Mouse (Mus musculus): ENCODE results near the gene Ivd. TPM values are rescaled to one million over a fixed set of nuclear protein-coding genes. Genes with fewer than 3 reads are reported as not detected.

The Ivd gene
- total and polyA plus RNA-seq, 3 experiments: 25.5 to 29.3 (median 27.6) TPM

DNA sequence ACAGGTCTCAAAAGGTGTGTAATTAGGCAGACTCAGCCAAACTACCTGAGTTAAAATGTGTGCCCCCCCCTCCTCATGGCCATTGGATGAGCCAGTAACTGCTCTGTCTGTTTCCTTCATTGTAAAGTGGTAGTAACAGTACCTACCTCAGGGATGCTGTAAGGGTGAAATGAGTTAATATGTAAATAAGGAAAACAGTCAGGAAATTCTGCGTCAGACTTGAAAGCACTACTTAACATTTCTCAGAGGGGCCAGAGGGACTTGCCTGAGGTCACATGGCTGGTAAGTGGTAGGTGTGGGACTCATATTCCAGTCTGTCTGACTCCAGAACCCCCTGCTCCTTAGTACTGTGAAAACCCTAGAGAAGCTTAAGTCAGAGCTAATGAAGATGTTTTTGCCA lies 56.8 kb downstream of the Ivd start (continued):
- peak; percentile 94 for TF ChIP-seq JUN (IDR thresholded peaks at IDR 0.05; ENCODE audit: insufficient read depth, low read depth, low read length)
- TF ChIP-seq EP300 (IDR thresholded peaks at IDR 0.05; ENCODE audit: low read length): peak; percentile 89
- peak; percentile 70; the same call in 1 of the 2 replicates for TF ChIP-seq SIN3A (IDR thresholded peaks at IDR 0.05; ENCODE audit: low read length)
- no peak for TF ChIP-seq UBTF (IDR thresholded peaks at IDR 0.05; ENCODE audit: low read depth, low read length)
- TF ChIP-seq TBP (conservative IDR thresholded peaks at IDR 0.05; ENCODE audit: low read depth, low read length): no peak
- TF ChIP-seq BHLHE40 (IDR thresholded peaks at IDR 0.05; ENCODE audit: low read depth, low read length): peak; percentile 75
- TF ChIP-seq PAX5 (IDR thresholded peaks at IDR 0.05; ENCODE audit: low read length): no peak
- no peak for TF ChIP-seq ZKSCAN1 (IDR thresholded peaks at IDR 0.05; ENCODE audit: borderline replicate concordance, low read depth, low read length)
- TF ChIP-seq USF1 (IDR thresholded peaks at IDR 0.05; ENCODE audit: low read depth, low read length): peak; percentile 75
- TF ChIP-seq POLR2AphosphoS2 (IDR thresholded peaks at IDR 0.05; ENCODE audit: low read depth, low read length): no peak

- no peak for TF ChIP-seq ZC3H11A (IDR thresholded peaks at IDR 0.05; ENCODE audit: low read depth, low read length)
- TF ChIP-seq POLR2AphosphoS2 (IDR thresholded peaks at IDR 0.05; ENCODE audit: low read depth, low read length): no peak
- TF ChIP-seq MXI1 (IDR thresholded peaks at IDR 0.05; ENCODE audit: low read depth, low read length): no peak
- no peak for TF ChIP-seq UBTF (IDR thresholded peaks at IDR 0.05; ENCODE audit: low read depth, low read length)
- TF ChIP-seq TBP (conservative IDR thresholded peaks at IDR 0.05; ENCODE audit: low read depth, low read length): no peak
- TF ChIP-seq ETS1 (conservative IDR thresholded peaks at IDR 0.05; ENCODE audit: low read depth, low read length): no peak
- no peak for TF ChIP-seq NRF1 (IDR thresholded peaks at IDR 0.05; ENCODE audit: low read depth, low read length)
- Histone ChIP-seq H3K9ac (ENCODE audit: insufficient read depth, low read depth) (no peak overlapping the region), H3K27me3 (replicated peaks) (no peaks in the 10 kb centered on the region), H3K4me2 (ENCODE audit: insufficient read depth, low read depth, poor library complexity, severe bottlenecking) (no peak overlapping the region), H3K4me1 (ENCODE audit: control insufficient read depth in 1 of 2, insufficient read depth in 2 of 2) (peaks cover 29 to 50% of the 10 kb centered on the region in 2 experiments), H3K79me2 (replicated peaks; ENCODE audit: control insufficient read depth, extremely low read depth, insufficient read depth, poor library complexity, severe bottlenecking) (peaks cover 46% of the 10 kb centered on the region), H3K27ac (ENCODE audit: insufficient read depth, low read depth) (no peak overlapping the region), H3K4me3 (replicated peaks in 1 of 3; ENCODE audit: low read depth in 2 of 3, low read length in 2 of 3, poor library complexity in 1 of 3) (no peak overlapping the region), H3K9me3 (replicated peaks; ENCODE audit: low read length) (no peaks in the 10 kb centered on the region), H3K36me3 (replicated peaks in 1 of 2; ENCODE audit: control insufficient read depth in 1 of 2, insufficient read depth in 1 of 2, low read length in 1 of 2) (peaks cover 61 to 93% of the 10 kb centered on the region in 2 experiments)
- in situ Hi-C loops (cut with MboI; ENCODE audit: low pct_ligation_motif_present, low pct_unique_long_range_greater_than_20kb, low sequenced_read_pairs): no loop called here
- DNase-seq (ENCODE audit: extremely low read depth): no peak
- dilution Hi-C loops (cut with MboI; ENCODE audit: extremely low pct_ligation_motif_present, extremely low pct_unique_long_range_greater_than_20kb, low sequenced_read_pairs): no loop called here
Observed at GRCm38 (mm10) chr2:118920428-118920827, 58.7 kb downstream of the Ivd start.

DNA sequence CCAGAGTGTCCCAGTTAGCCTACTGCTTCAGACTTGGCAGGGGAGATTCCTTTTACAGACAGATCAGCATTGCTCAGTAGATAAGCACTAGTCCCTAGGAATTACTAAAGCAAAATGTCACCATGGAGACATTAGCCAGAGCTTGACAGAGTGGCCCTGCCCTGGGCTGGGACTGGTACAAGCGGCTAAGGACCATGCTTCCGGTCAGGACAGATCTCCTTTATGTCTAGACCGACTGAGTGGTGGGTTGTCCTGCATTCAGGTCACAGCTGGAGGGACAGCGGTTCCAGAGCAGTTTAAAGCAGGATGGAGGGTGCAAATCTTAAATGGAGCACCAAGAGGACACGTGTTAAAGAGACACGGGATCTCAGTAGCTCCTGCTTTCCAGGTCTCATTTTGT lies 64.2 kb downstream of the Ivd start:
- DNase-seq (ENCODE audit: extremely low read depth): no peak

More for the DNA sequence above, 64.2 kb downstream of the Ivd start:
- peaks cover 19 to 53% of the 10 kb centered on the region in 2 experiments for H3K4me1 ChIP-seq (ENCODE audit: control insufficient read depth in 1 of 2, insufficient read depth in 2 of 2)
- H3K9ac ChIP-seq (ENCODE audit: insufficient read depth, low read depth): peak overlapping the region; percentile 50; the same call in 1 of the 2 replicates
- no peaks in the 10 kb centered on the region for H3K27me3 ChIP-seq (replicated peaks)
- H3K79me2 ChIP-seq (replicated peaks; ENCODE audit: control insufficient read depth, extremely low read depth, insufficient read depth, poor library complexity, severe bottlenecking): no peaks in the 10 kb centered on the region
- H3K4me3 ChIP-seq (replicated peaks in 1 of 3; ENCODE audit: low read depth in 2 of 3, low read length in 2 of 3, poor library complexity in 1 of 3): peak overlapping the region in 2 of 3 experiments; percentile 46 to 75
- peaks cover 26 to 56% of the 10 kb centered on the region in 2 experiments for H3K36me3 ChIP-seq (replicated peaks in 1 of 2; ENCODE audit: control insufficient read depth in 1 of 2, insufficient read depth in 1 of 2, low read length in 1 of 2)
- in situ Hi-C loops (cut with MboI; ENCODE audit: low pct_ligation_motif_present, low pct_unique_long_range_greater_than_20kb, low sequenced_read_pairs) (loop anchor here (5.0 kb wide), 1 partner anchor 36 kb away; no protein-coding TSS in a partner anchor), dilution Hi-C loops (cut with MboI; ENCODE audit: extremely low pct_ligation_motif_present, extremely low pct_unique_long_range_greater_than_20kb, low sequenced_read_pairs) (no loop called here)
- TF ChIP-seq SIN3A (IDR thresholded peaks at IDR 0.05; ENCODE audit: low read length) (no peak), TCF12 (IDR thresholded peaks at IDR 0.05; ENCODE audit: low read depth, low read length) (no peak), CTCF (conservative IDR thresholded peaks at IDR 0.05 in 1 of 2, IDR thresholded peaks at IDR 0.05 in 1 of 2; ENCODE audit: low read depth in 2 of 2, low read length in 2 of 2) (no peak), GABPA (IDR thresholded peaks at IDR 0.05; ENCODE audit: insufficient replicate concordance, low read depth, low read length) (no peak)
- peak overlapping the region; percentile 38 for H3K4me2 ChIP-seq (ENCODE audit: insufficient read depth, low read depth, poor library complexity, severe bottlenecking)
- no peaks in the 10 kb centered on the region for H3K9me3 ChIP-seq (replicated peaks; ENCODE audit: low read length)
- H3K27ac ChIP-seq (ENCODE audit: insufficient read depth, low read depth): 0 out of 2 replicates have a peak overlapping the region, but pooled peaks have one; percentile 20
